Mouse (Mus musculus) limb, embryonic 10.5 days (tissue): ENCODE measurements around the gene Zfp346. TPM values are rescaled to one million over a fixed set of nuclear protein-coding genes. Genes with fewer than 3 reads are reported as not detected.

Experiments used
- DNase-seq: peaks from one replicate; pipeline ENCODE4 v3.0.0-alpha.2; 2017; ENCODE audit warnings: low spot score
- H3K27ac ChIP-seq: fragments of 300-500 bp; sonication (generic); 2 replicates; pipeline ENCODE4 v1.5.1; 2016; ENCODE audit warnings: mild to moderate bottlenecking
- H3K27me3 ChIP-seq: fragments of 300-500 bp; sonication (generic); 2 replicates; pipeline ENCODE4 v1.6.1; 2016; ENCODE audit warnings: low read depth, mild to moderate bottlenecking; ENCODE audit not compliant: poor library complexity, severe bottlenecking
- H3K36me3 ChIP-seq: fragments of 300-500 bp; sonication (generic); 2 replicates; pipeline ENCODE4 v1.6.1; 2016; ENCODE audit warnings: mild to moderate bottlenecking, moderate library complexity
- H3K4me1 ChIP-seq: fragments of 300-500 bp; sonication (generic); 2 replicates; pipeline ENCODE4 v1.6.1; 2016
- H3K4me3 ChIP-seq: fragments of 300-500 bp; sonication (generic); 2 replicates; pipeline ENCODE4 v1.5.1; 2016; ENCODE audit warnings: mild to moderate bottlenecking, moderate library complexity
- H3K9me3 ChIP-seq: fragments of 300-500 bp; sonication (generic); replicated peaks from 2 replicates; pipeline ENCODE4 v1.6.1; 2016; ENCODE audit warnings: mild to moderate bottlenecking
- WGBS: fragments of 180-500 bp; shearing (Covaris S2); methylation state at CpG from one replicate; pipeline ENCODE4 v1.1.7; 2016; 5-methylcytosine and 5-hydroxymethylcytosine counted together
- polyA plus RNA-seq: library from polyadenylated mRNA; unstranded; fragments of >200 nt; fragmentation: Nextera tagmentation; extraction: Ambion mirVana; gene quantifications from 2 replicates; pipeline ENCODE4 v1.2.1, GENCODE M21; 2016

Gene Zfp346
- polyA plus RNA-seq, 1 experiment from 2014 or later, result 30.0 TPM

DNA sequence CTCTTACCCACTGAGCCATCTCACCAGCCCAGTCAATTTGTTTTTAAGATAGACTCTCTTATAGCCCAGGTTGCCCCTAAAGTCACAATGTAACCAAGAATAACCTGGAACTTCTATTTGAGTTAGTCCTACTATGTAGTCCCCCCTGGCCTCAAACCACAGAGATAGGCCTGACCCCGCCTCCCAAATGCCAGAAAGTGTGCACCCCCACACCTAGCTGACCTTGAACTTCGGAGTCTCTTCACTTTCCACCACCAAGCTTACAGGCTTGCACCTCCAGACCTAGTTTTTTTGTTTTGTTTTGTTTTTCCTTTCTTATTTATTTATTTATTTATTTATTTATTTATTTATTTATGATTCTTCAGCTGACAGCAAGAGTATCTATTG, 76.7 kb downstream of the Zfp346 start:
- Histone ChIP-seq H3K36me3 (no peaks in the 10 kb centered on the region), H3K4me3 (peak overlapping the region; percentile 45; the same call in 1 of the 2 replicates), H3K9me3 (no peaks in the 10 kb centered on the region), H3K27me3 (no peaks in the 10 kb centered on the region), H3K4me1 (peaks cover 5% of the 10 kb centered on the region; the same call in 1 of the 2 replicates), H3K27ac (peak overlapping the region; percentile 76; the same call in 1 of the 2 replicates)
- no peak for DNase-seq
- 79% methylated on average over 2 of the region's 2 CpGs for WGBS

- H3K9me3 ChIP-seq, result no peaks in the 10 kb centered on the region
- H3K27me3 ChIP-seq, result no peaks in the 10 kb centered on the region
- H3K27ac ChIP-seq, result peak overlapping the region; percentile 76
- H3K36me3 ChIP-seq, result no peaks in the 10 kb centered on the region
- peaks cover 5% of the 10 kb centered on the region; the same call in 1 of the 2 replicates for H3K4me1 ChIP-seq
- DNase-seq, result peak; percentile 73
- WGBS, result 2% methylated on average over 23 of the region's 23 CpGs
- H3K4me3 ChIP-seq, result peak overlapping the region; percentile 45
Observed at GRCm38 (mm10) chr13:55182173-55182894, 77.2 kb downstream of the Zfp346 start.

DNA sequence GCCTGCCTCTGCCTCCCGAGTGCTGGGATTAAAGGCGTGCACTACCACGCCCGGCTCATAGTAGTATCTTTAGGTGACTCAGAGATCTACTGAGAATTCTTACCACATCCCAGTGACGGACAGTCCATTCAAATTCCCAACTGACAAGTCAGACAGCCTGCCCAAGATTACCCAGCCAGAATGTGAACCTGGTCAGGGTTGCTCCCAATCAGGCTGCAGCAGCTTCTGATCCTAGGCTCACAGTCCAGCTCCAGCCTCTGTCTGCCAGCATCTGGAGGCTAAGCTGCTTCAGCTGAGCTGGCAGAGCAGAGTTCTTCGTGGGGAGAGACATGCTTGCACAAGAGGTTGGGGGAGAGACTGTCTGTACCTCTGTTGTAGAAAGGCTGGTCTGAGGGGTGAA, 78.3 kb downstream of the Zfp346 start:
- no peaks in the 10 kb centered on the region for H3K9me3 ChIP-seq
- no peak for DNase-seq
- no peak overlapping the region for H3K4me3 ChIP-seq
- 81% methylated on average over 6 of the region's 6 CpGs for WGBS
- H3K27me3 ChIP-seq, result no peaks in the 10 kb centered on the region
- H3K4me1 ChIP-seq, result 0 out of 2 replicates have a peak, but pooled peaks cover 2% of the 10 kb centered on the region
- no peaks in the 10 kb centered on the region for H3K36me3 ChIP-seq
- H3K27ac ChIP-seq, result no peak overlapping the region

Other genes starting within 250 kb of the Zfp346 start
- 1.3 and 1.6 TPM in 2 replicates for gene Unc5a, start 155.9 kb upstream of the Zfp346 start, polyA plus RNA-seq
- 0.33 and 0.53 TPM in 2 replicates for gene Hk3, start 83.9 kb upstream of the Zfp346 start, polyA plus RNA-seq
- gene Uimc1, start 5.0 kb upstream of the Zfp346 start, polyA plus RNA-seq, result 21.2 and 24.4 TPM in 2 replicates
- gene Gm17617, start 28.2 kb downstream of the Zfp346 start, polyA plus RNA-seq, result not detected in 2 replicates
- 0.73 and 2.1 TPM in 2 replicates for gene Fgfr4, start 47.3 kb downstream of the Zfp346 start, polyA plus RNA-seq
- 63.5 and 69.1 TPM in 2 replicates for gene Nsd1, start 104.5 kb downstream of the Zfp346 start, polyA plus RNA-seq
- gene Prelid1, start 215.2 kb downstream of the Zfp346 start, polyA plus RNA-seq, result 472 and 529 TPM in 2 replicates
- 79.0 and 85.8 TPM in 2 replicates for gene Rab24, start 216.6 kb downstream of the Zfp346 start, polyA plus RNA-seq
- gene Mxd3, start 224.5 kb downstream of the Zfp346 start, polyA plus RNA-seq, result 15.8 and 27.5 TPM in 2 replicates